Mouse (Mus musculus): ENCODE results near the gene Usmg5. TPM values are rescaled to one million over a fixed set of nuclear protein-coding genes. Genes with fewer than 3 reads are reported as not detected.

The Usmg5 gene
- total RNA-seq, 1 experiment = 385 TPM

- H3K9ac ChIP-seq (ENCODE audit: insufficient read depth, low read depth, low read length, poor library complexity, severe bottlenecking) = no peak overlapping the region
- TF ChIP-seq ZNF384 (IDR thresholded peaks at IDR 0.05; ENCODE audit: low read depth, low read length) (no peak), MAFK (IDR thresholded peaks at IDR 0.05; ENCODE audit: insufficient read depth, low read depth, low read length) (no peak), CHD2 (IDR thresholded peaks at IDR 0.05; ENCODE audit: low read depth, low read length) (no peak), HCFC1 (IDR thresholded peaks at IDR 0.05; ENCODE audit: borderline replicate concordance, insufficient read depth, low read length) (no peak), ZC3H11A (IDR thresholded peaks at IDR 0.05; ENCODE audit: borderline replicate concordance, low read depth, low read length) (no peak)
- no peaks in the 10 kb centered on the region for H3K4me1 ChIP-seq (ENCODE audit: control insufficient read depth in 2 of 2, insufficient read depth in 2 of 2, low read length in 2 of 2, poor library complexity in 1 of 2)
- no peak for DNase-seq (ENCODE audit: low read depth, low spot score)
- no peaks in the 10 kb centered on the region for H3K9me3 ChIP-seq (ENCODE audit: control insufficient read depth, insufficient read depth, low read depth, low read length)
- no peak overlapping the region for H3K4me3 ChIP-seq (ENCODE audit: insufficient read depth in 1 of 2, low read depth in 1 of 2, low read length in 2 of 2, poor library complexity in 1 of 2, severe bottlenecking in 1 of 2)
- H3K36me3 ChIP-seq (ENCODE audit: control insufficient read depth, insufficient read depth, low read length, poor library complexity, severe bottlenecking) = no peaks in the 10 kb centered on the region
- H3K27ac ChIP-seq (ENCODE audit: insufficient read depth, low read depth, low read length, poor library complexity, severe bottlenecking) = no peak overlapping the region
- in situ Hi-C loops (cut with MboI; ENCODE audit: low sequenced_read_pairs in 2 of 2, unreplicated experiment in 2 of 2) = no loop called here
Observed at GRCm38 (mm10) chr19:47057684-47058083, 32.8 kb downstream of the Usmg5 start.

- Histone ChIP-seq H3K9ac (ENCODE audit: insufficient read depth, low read depth, low read length, poor library complexity, severe bottlenecking) (no peak overlapping the region), H3K9me3 (ENCODE audit: control insufficient read depth, insufficient read depth, low read depth, low read length) (no peaks in the 10 kb centered on the region), H3K27ac (ENCODE audit: insufficient read depth, low read depth, low read length, poor library complexity, severe bottlenecking) (no peak overlapping the region), H3K36me3 (ENCODE audit: control insufficient read depth, insufficient read depth, low read length, poor library complexity, severe bottlenecking) (peaks cover under 1% of the 10 kb centered on the region), H3K4me1 (ENCODE audit: control insufficient read depth in 2 of 2, insufficient read depth in 2 of 2, low read length in 2 of 2, poor library complexity in 1 of 2) (peaks cover 6 to 7% of the 10 kb centered on the region in 2 experiments; a peak in 3 of 4 replicates), H3K4me3 (ENCODE audit: insufficient read depth in 1 of 2, low read depth in 1 of 2, low read length in 2 of 2, poor library complexity in 1 of 2, severe bottlenecking in 1 of 2) (no peak overlapping the region)
- no peak for DNase-seq (ENCODE audit: low read depth, low spot score)
- in situ Hi-C loops (cut with MboI; ENCODE audit: low sequenced_read_pairs in 2 of 2, unreplicated experiment in 2 of 2) = no loop called here
- TF ChIP-seq CHD2 (IDR thresholded peaks at IDR 0.05; ENCODE audit: low read depth, low read length) = no peak
- no peak for TF ChIP-seq HCFC1 (IDR thresholded peaks at IDR 0.05; ENCODE audit: borderline replicate concordance, insufficient read depth, low read length)
- TF ChIP-seq MAFK (IDR thresholded peaks at IDR 0.05; ENCODE audit: insufficient read depth, low read depth, low read length) = no peak
- no peak for TF ChIP-seq ZC3H11A (IDR thresholded peaks at IDR 0.05; ENCODE audit: borderline replicate concordance, low read depth, low read length)
- no peak for TF ChIP-seq ZNF384 (IDR thresholded peaks at IDR 0.05; ENCODE audit: low read depth, low read length)
Observed at GRCm38 (mm10) chr19:47053471-47053870, 37.0 kb downstream of the Usmg5 start.

- peak; percentile 72; the same call in 1 of the 2 replicates for TF ChIP-seq MAFK (IDR thresholded peaks at IDR 0.05; ENCODE audit: insufficient read depth, low read depth, low read length)
- no peak for TF ChIP-seq ZC3H11A (IDR thresholded peaks at IDR 0.05; ENCODE audit: borderline replicate concordance, low read depth, low read length)
- peaks cover 6 to 7% of the 10 kb centered on the region in 2 experiments; a peak in 3 of 4 replicates for H3K4me1 ChIP-seq (ENCODE audit: control insufficient read depth in 2 of 2, insufficient read depth in 2 of 2, low read length in 2 of 2, poor library complexity in 1 of 2)
- no peak overlapping the region for H3K27ac ChIP-seq (ENCODE audit: insufficient read depth, low read depth, low read length, poor library complexity, severe bottlenecking)
- H3K4me3 ChIP-seq (ENCODE audit: insufficient read depth in 1 of 2, low read depth in 1 of 2, low read length in 2 of 2, poor library complexity in 1 of 2, severe bottlenecking in 1 of 2) = no peak overlapping the region
- peaks cover 4% of the 10 kb centered on the region for H3K36me3 ChIP-seq (ENCODE audit: control insufficient read depth, insufficient read depth, low read length, poor library complexity, severe bottlenecking)
- DNase-seq (ENCODE audit: low read depth, low spot score) = no peak
- in situ Hi-C loops (cut with MboI; ENCODE audit: low sequenced_read_pairs in 2 of 2, unreplicated experiment in 2 of 2) = no loop called here
- no peaks in the 10 kb centered on the region for H3K9me3 ChIP-seq (ENCODE audit: control insufficient read depth, insufficient read depth, low read depth, low read length)
- no peak overlapping the region for H3K9ac ChIP-seq (ENCODE audit: insufficient read depth, low read depth, low read length, poor library complexity, severe bottlenecking)
Observed at GRCm38 (mm10) chr19:47052927-47053326, 37.5 kb downstream of the Usmg5 start.

GRCm38 (mm10) chr19:47050271-47051032 is 40.0 kb downstream of the Usmg5 start, which contains the start of gene Pcgf6:
Pcgf6 (minus strand) TSS chr19:47050906.
- Histone ChIP-seq H3K36me3 (ENCODE audit: control insufficient read depth, insufficient read depth, low read length, poor library complexity, severe bottlenecking) (peaks cover 18% of the 10 kb centered on the region), H3K4me3 (ENCODE audit: insufficient read depth in 1 of 2, low read depth in 1 of 2, low read length in 2 of 2, poor library complexity in 1 of 2, severe bottlenecking in 1 of 2) (peak within 1 kb of the TSS; percentile 85 to 95), H3K9me3 (ENCODE audit: control insufficient read depth, insufficient read depth, low read depth, low read length) (no peaks in the 10 kb centered on the region), H3K27ac (ENCODE audit: insufficient read depth, low read depth, low read length, poor library complexity, severe bottlenecking) (peak within 1 kb of the TSS; percentile 88), H3K4me1 (ENCODE audit: control insufficient read depth in 2 of 2, insufficient read depth in 2 of 2, low read length in 2 of 2, poor library complexity in 1 of 2) (peaks cover 12 to 14% of the 10 kb centered on the region in 2 experiments), H3K9ac (ENCODE audit: insufficient read depth, low read depth, low read length, poor library complexity, severe bottlenecking) (peak within 1 kb of the TSS; percentile 97)
- DNase-seq (ENCODE audit: low read depth, low spot score) = peak; percentile 85
- TF ChIP-seq ZC3H11A (IDR thresholded peaks at IDR 0.05; ENCODE audit: borderline replicate concordance, low read depth, low read length) = no peak
- TF ChIP-seq CHD2 (IDR thresholded peaks at IDR 0.05; ENCODE audit: low read depth, low read length) = 0 out of 2 replicates have a peak, but pooled peaks have one; percentile 21
- peak; percentile 90 for TF ChIP-seq HCFC1 (IDR thresholded peaks at IDR 0.05; ENCODE audit: borderline replicate concordance, insufficient read depth, low read length)
- in situ Hi-C loops (cut with MboI; ENCODE audit: low sequenced_read_pairs in 2 of 2, unreplicated experiment in 2 of 2) = no loop called here
